ENCODE assay signal across 8 mouse cellular contexts in the genomic region with DNA sequence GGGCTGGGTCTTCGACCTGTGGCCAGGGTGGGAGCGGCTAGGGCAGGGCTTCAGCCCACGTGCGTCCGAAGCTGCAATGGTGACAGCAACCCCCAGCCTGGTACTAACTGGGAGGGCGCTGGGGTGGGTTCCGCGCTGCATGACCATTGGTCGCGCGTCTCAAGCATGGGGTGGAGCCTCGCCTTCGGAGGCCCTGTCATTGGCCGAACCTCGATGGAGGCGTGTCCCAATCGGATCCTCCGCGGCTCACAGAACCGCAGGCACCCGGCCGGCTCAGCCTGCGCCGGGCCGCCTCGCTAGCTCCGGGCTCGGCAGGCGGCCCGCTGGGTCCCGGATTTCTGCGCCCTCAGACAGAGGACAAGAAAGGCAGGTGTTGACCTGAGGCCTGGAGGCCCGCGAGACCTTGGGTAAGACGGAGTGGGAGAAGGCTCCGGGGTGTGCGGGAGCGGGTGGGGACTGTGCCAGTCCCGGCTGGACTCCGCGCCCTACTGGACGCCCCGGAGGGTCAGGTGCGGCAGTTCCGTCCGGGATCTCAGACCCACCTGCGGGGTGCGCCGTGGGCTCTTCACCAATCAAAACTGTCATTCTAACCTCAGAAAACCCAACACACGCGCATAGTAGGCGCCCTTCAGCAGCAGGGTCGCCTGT. TPM values are rescaled to one million over a fixed set of nuclear protein-coding genes. Genes with fewer than 3 reads are reported as not detected.
DNase-seq lines count a peak whose midpoint lies in the region; ATAC-seq lines count a peak whose summit lies in the region.

Mical2 (plus strand) TSS at position 242 of the 648 bp plus-strand sequence.

- H3K4me2 ChIP-seq in forebrain, embryonic 12.5 days = peak within 1 kb of the TSS; percentile 98
- peak within 1 kb of the TSS; percentile 82 for H3K4me2 ChIP-seq in heart, embryonic 16.5 days (ENCODE audit: low read depth, low read length)
- peak within 1 kb of the TSS; percentile 76 for H3K4me2 ChIP-seq in liver, embryonic 13.5 days
- H3K4me2 ChIP-seq in stomach, embryonic 16.5 days (ENCODE audit: low read depth, low read length) = peak within 1 kb of the TSS; percentile 69

- peaks cover 25% of the 10 kb centered on the region for H3K4me1 ChIP-seq in forebrain, embryonic 12.5 days
- peaks cover 55% of the 10 kb centered on the region for H3K4me1 ChIP-seq in heart, embryonic 16.5 days (ENCODE audit: control insufficient read depth, insufficient read depth, low read length)
- H3K4me1 ChIP-seq in liver, embryonic 13.5 days (replicated peaks) = peaks cover 16% of the 10 kb centered on the region
- H3K4me1 ChIP-seq in stomach, embryonic 16.5 days (ENCODE audit: control insufficient read depth, insufficient read depth, low read length) = peaks cover 13% of the 10 kb centered on the region; the same call in 1 of the 2 replicates

- ATAC-seq in forebrain, embryonic 12.5 days (ENCODE audit: low FRiP score) = peak; percentile 98
- peak; percentile 95 for ATAC-seq in heart, embryonic 16.5 days (replicated peaks; ENCODE audit: extremely low read depth, insufficient read depth, low FRiP score)
- peak; percentile 93 for ATAC-seq in liver, embryonic 13.5 days (ENCODE audit: low read depth)
- peak; percentile 96 for ATAC-seq in stomach, embryonic 16.5 days (ENCODE audit: insufficient read depth, low FRiP score)

- H3K27me3 ChIP-seq in forebrain, embryonic 12.5 days = peaks cover 55% of the 10 kb centered on the region
- H3K27me3 ChIP-seq in heart, embryonic 16.5 days (ENCODE audit: control insufficient read depth, insufficient read depth, low read length) = no peaks in the 10 kb centered on the region
- peaks cover 31% of the 10 kb centered on the region for H3K27me3 ChIP-seq in liver, embryonic 13.5 days
- H3K27me3 ChIP-seq in stomach, embryonic 16.5 days (ENCODE audit: control insufficient read depth, insufficient read depth, low read length) = 0 out of 2 replicates have a peak, but pooled peaks cover 5% of the 10 kb centered on the region

- peak within 1 kb of the TSS; percentile 50 for H3K9ac ChIP-seq in forebrain, embryonic 12.5 days
- peak within 1 kb of the TSS; percentile 97 for H3K9ac ChIP-seq in heart, embryonic 16.5 days (ENCODE audit: low read length)
- peak within 1 kb of the TSS; percentile 55 for H3K9ac ChIP-seq in liver, embryonic 13.5 days
- peak within 1 kb of the TSS; percentile 79 for H3K9ac ChIP-seq in stomach, embryonic 16.5 days (ENCODE audit: low read length)

- no peaks in the 10 kb centered on the region for H3K36me3 ChIP-seq in forebrain, embryonic 12.5 days (replicated peaks)
- H3K36me3 ChIP-seq in heart, embryonic 16.5 days (ENCODE audit: control insufficient read depth, insufficient read depth) = 0 out of 2 replicates have a peak, but pooled peaks cover 8% of the 10 kb centered on the region
- no peaks in the 10 kb centered on the region for H3K36me3 ChIP-seq in liver, embryonic 13.5 days
- H3K36me3 ChIP-seq in stomach, embryonic 16.5 days (ENCODE audit: control insufficient read depth, insufficient read depth, low read length) = no peaks in the 10 kb centered on the region

- WGBS in forebrain, embryonic 12.5 days = under 1% methylated on average over 53 of the region's 53 CpGs
- WGBS in heart, embryonic 16.5 days = under 1% methylated on average over 52 of the region's 53 CpGs
- WGBS in liver, embryonic 13.5 days (ENCODE audit: insufficient replicate concordance) = under 1% methylated on average over 53 of the region's 53 CpGs
- WGBS in stomach, embryonic 16.5 days = under 1% methylated on average over 53 of the region's 53 CpGs

- DNase-seq in CD4-positive helper T cell, adult 2 months (ENCODE audit: low read depth, low spot score) = peak; percentile 82
- DNase-seq in c-Kit-positive CD71-negative TER-119-negative erythroid progenitor cells, embryonic 14.5 days (ENCODE audit: low read depth) = peak; percentile 64
- peak; percentile 94 to 96 for DNase-seq in kidney, postnatal 25 days
- peak; percentile 55 for DNase-seq in liver, embryonic 13.5 days
- peak; percentile 62 to 72 for DNase-seq in natural killer cell, adult 2 months (ENCODE audit: low spot score in 2 of 2)

- H3K27ac ChIP-seq in forebrain, embryonic 12.5 days = no peak within 1 kb of the TSS
- peak within 1 kb of the TSS; percentile 93 for H3K27ac ChIP-seq in heart, embryonic 16.5 days (ENCODE audit: low read length)
- no peak within 1 kb of the TSS for H3K27ac ChIP-seq in liver, embryonic 13.5 days
- peak within 1 kb of the TSS; percentile 44 for H3K27ac ChIP-seq in stomach, embryonic 16.5 days (ENCODE audit: low read length)

- H3K4me3 ChIP-seq in forebrain, embryonic 12.5 days (replicated peaks) = peak within 1 kb of the TSS; percentile 55
- peak within 1 kb of the TSS; percentile 94 for H3K4me3 ChIP-seq in heart, embryonic 16.5 days (ENCODE audit: low read length)
- H3K4me3 ChIP-seq in liver, embryonic 13.5 days (replicated peaks) = peak within 1 kb of the TSS; percentile 60
- H3K4me3 ChIP-seq in stomach, embryonic 16.5 days (replicated peaks; ENCODE audit: low read length) = peak within 1 kb of the TSS; percentile 72

- H3K9me3 ChIP-seq in forebrain, embryonic 12.5 days = no peaks in the 10 kb centered on the region
- peaks cover 1% of the 10 kb centered on the region for H3K9me3 ChIP-seq in heart, embryonic 16.5 days (replicated peaks; ENCODE audit: control insufficient read depth, low read length)
- H3K9me3 ChIP-seq in liver, embryonic 13.5 days (replicated peaks) = no peaks in the 10 kb centered on the region
- H3K9me3 ChIP-seq in stomach, embryonic 16.5 days (replicated peaks; ENCODE audit: control insufficient read depth, low read length) = no peaks in the 10 kb centered on the region

RNA-seq across cellular contexts. Expression of gene Mical2, which starts in this region (rescaled TPM):
- polyA plus RNA-seq in forebrain, embryonic 12.5 days (2016; fragmentation: Nextera tagmentation; extraction: Ambion mirVana) = 2.3 and 3.4 TPM in 2 replicates
- 128 and 145 TPM in 2 replicates for polyA plus RNA-seq in heart, embryonic 16.5 days (2015; fragmentation: Nextera tagmentation; extraction: Ambion mirVana)
- polyA plus RNA-seq in liver, embryonic 13.5 days (2015; fragmentation: Nextera tagmentation; extraction: Ambion mirVana) = 1.5 and 1.8 TPM in 2 replicates
- 13.2 and 15.5 TPM in 2 replicates for polyA plus RNA-seq in stomach, embryonic 16.5 days (2015; fragmentation: Nextera tagmentation; extraction: Ambion mirVana)

Comparison
In these comparisons a context has a peak if more than half of its experiments do, and no peak if none do; other contexts are left out.
1. H3K27ac ChIP-seq: peak in heart, embryonic 16.5 days (single experiment) and stomach, embryonic 16.5 days (single experiment); none in forebrain, embryonic 12.5 days (single experiment) and liver, embryonic 13.5 days (single experiment).
2. Peak in every context shown above with its lines, with median percentiles within 50 percentile points of each other: DNase-seq, ATAC-seq, H3K4me2 ChIP-seq, H3K4me3 ChIP-seq and H3K9ac ChIP-seq.